Mouse (Mus musculus) embryonic stem cell, embryonic (primary cell): ENCODE results near the gene Tvp23b.

Experiments used
- CTCF ChIA-PET, 4 experiments: fragments of 300-600 bp in 2 of 4; fragments of 350-600 bp in 2 of 4; sonication (Branson Sonifier 250); formaldehyde crosslinking; loops; one replicate each; lab custom pipeline; 2022; ENCODE audit warnings: inconsistent platforms in 2 of 4; lab: Charles Lee
- POLR2A ChIA-PET, 4 experiments: fragments of 300-600 bp in 2 of 4; fragments of 350-600 bp in 2 of 4; sonication (Branson Sonifier 250); formaldehyde crosslinking; loops; one replicate each; lab custom pipeline; 2022; ENCODE audit warnings: antibody characterized with exemption in 4 of 4, inconsistent platforms in 1 of 4; lab: Charles Lee

The Tvp23b gene

DNA sequence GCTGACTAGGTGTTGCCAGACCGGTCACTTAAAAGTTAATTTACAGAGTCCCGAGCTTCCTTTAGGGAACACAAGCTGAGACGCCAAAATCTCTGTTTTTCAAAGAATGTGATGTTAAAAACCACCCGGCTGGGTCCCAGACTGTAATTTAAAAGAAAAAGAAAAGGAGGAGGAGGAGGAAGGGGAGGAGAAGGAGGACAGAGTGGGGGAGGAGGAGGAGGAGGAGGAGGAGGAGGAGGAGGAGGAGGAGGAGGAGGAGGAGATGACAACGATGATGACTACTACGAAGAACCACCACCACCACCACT is 41.4 kb downstream of the Tvp23b start:
- CTCF ChIA-PET, result interaction anchor here (0.5 to 3.5 kb wide), 41 partner anchors 9 to 1001 kb away, joined by 3 to 28 read pairs (median 4); partner anchors contain the start of genes Fbxw10 (in 1 of the 4), Hs3st3b1 (in 1 of the 4) and Tekt3 (in 1 of the 4)
- POLR2A ChIA-PET, result interaction anchor here (0.6 to 2.2 kb wide), 6 partner anchors 19 to 492 kb away, joined by 3 to 9 read pairs (median 4); partner anchors contain the start of gene Tvp23b (in 1 of the 4)

DNA sequence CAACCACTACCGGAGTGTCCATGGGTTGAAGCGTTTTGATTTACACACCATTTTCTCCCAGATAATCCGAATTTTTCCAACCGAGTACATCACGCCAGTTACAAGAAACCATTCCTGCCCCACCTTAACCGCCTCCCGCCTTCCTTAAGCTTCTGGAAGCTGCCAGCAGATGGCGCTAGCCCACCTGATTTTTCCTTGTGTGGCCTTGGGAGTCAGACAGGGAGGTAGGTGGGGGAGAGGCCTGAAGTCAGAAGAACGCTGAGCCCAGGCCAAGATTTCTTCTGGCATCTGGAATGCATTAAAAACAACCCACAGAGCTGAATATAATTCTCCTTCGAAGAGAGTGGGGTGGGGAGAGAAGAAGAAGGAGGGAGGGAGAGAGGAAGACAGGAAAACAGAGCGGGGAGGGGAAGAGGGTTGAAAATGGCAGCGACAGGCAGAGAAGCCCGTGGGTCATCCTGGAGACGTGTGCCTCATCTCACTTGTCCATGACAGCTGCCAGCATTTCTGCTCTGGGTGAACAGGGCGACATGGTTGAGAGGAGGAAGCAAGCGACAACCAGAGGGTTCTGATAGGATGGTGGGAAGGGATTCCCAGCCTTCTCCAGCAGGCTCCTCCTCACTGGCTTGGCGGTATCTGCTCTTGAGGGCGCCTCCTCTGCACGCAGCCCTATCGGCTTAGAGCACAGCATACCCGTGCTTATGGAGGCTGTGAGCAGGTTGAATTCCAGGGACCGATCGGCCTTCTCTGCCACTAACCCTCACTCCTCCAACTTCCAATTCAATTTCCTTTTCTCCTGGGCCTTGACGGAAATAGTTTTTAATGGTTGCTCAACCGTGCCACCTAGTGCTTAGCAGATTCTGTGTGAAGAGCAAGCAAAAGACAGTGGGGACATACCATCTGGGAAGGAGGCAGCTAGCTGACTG is 42.1 kb downstream of the Tvp23b start:
- POLR2A ChIA-PET, result interaction anchor here (0.6 to 2.2 kb wide), 11 partner anchors 19 to 491 kb away, joined by 3 to 9 read pairs (median 4); partner anchors contain the start of genes Fbxw10 (in 1 of the 4) and Tvp23b (in 1 of the 4)
- CTCF ChIA-PET, result interaction anchor here (0.6 to 3.5 kb wide), 51 partner anchors 9 to 292 kb away, joined by 3 to 28 read pairs (median 4); partner anchors contain the start of genes Fbxw10 (in 1 of the 4) and Tekt3 (in 1 of the 4)

DNA sequence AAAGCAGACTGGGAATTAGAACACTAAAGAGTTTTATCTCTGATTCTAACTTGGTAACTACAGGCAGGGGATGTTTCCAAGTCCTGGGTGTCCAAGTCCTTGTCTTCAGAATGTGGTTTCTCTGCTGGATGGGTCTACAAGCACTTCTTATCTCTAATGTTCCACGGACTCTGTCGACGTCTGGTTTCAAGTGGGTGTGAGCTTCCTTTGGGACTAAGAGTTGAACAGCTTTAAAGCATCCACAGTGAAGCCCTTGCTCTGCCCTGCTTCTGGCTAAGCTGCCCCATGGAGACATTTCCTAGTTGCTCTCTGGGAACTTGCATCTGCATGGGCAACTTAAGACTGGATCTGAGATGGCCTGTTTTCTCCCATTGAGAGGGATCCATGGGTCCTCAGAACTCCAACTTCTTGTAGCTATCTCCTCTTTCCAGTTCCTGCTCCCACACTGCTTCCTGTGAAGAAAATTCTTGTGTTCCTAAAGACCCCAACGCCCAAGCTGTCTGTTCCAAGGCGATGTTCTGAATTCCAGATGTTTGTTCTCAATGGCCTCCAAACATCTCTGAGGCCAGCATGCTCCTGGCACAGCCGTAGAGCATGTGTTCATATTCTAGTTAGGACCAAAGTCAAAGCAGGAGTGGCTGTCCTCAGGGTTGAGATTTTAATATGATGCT is 45.0 kb downstream of the Tvp23b start:
- ChIA-PET CTCF (interaction anchor here in 2 of 4 experiments (0.6 to 1.4 kb wide), 3 partner anchors 168 to 227 kb away, joined by 3 to 5 read pairs (median 4); no protein-coding TSS in a partner anchor), POLR2A (interaction anchor here in 1 of 4 experiments (1.1 kb wide), 1 partner anchor 105 kb away, joined by 3 read pairs; no protein-coding TSS in a partner anchor)

DNA sequence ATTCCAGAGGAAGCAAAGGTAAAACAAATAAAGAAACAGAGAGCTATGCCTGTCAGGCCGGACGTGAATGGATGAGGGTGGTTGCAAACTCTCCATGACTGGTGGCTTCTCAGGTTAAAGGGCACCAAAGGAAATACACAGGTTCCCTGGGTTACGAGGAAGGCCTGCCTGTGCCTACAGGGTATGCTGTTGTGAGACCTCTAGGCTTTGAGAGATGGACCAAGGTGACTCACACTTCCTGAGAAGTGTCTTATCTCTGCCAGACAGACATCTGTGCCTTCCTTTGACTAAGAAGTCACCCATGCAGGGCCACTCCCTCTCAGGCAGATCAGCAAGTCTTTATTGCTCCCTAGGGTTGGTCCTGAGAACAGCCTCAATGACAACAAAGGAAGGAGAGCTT is 50.5 kb downstream of the Tvp23b start:
- CTCF ChIA-PET, result interaction anchor here in 3 of 4 experiments (0.7 to 1.8 kb wide), 6 partner anchors 9 to 896 kb away, joined by 3 to 7 read pairs (median 5); no protein-coding TSS in a partner anchor

DNA sequence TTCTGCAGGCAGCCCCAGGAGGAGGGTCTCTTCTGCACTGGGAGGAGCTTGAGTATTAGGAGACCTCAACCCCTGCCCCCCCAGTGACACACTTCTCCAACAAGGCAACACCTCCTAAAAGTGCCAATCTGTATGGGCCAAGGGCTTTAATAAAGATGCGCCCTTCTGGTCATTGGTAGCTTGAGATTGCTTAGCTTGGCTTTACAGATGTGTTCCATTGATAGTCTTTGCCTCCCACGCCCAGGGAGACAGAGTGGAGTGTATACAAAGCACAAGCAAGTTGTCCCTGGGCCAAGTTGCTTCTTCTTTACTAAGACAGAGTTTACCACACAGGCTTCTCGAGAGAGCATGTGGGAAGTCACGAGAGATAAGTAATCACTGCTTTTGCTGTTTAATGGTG is 51.3 kb downstream of the Tvp23b start:
- POLR2A ChIA-PET, result interaction anchor here in 1 of 4 experiments (1.5 kb wide), 1 partner anchor 25 kb away, joined by 3 read pairs; no protein-coding TSS in a partner anchor
- CTCF ChIA-PET, result interaction anchor here in 3 of 4 experiments (0.7 to 1.8 kb wide), 6 partner anchors 9 to 897 kb away, joined by 3 to 7 read pairs (median 5); no protein-coding TSS in a partner anchor

More for the DNA sequence above, 50.5 kb downstream of the Tvp23b start:
- POLR2A ChIA-PET, result interaction anchor here in 2 of 4 experiments (0.6 to 1.5 kb wide), 3 partner anchors 9 to 49 kb away, joined by 3 read pairs; no protein-coding TSS in a partner anchor

DNA sequence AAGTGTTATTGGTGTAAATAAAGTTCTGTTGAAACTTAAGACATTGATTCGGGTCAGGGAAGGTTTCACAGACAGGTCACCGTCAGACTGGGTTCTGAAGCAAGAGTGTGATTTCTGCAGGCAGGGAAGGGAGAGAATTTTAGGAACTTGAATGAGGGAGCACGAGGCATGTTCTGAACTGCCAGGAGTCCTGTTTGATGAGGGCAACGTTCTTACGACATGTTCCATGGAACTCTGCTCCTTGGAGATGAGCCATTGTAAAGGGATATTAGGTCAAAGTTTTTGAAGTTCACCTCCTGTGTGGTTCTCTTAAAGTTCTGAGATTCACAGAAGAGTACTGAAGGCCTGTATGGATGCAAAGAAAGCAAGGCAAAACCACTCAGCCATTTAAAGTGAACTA is 51.9 kb downstream of the Tvp23b start:
- ChIA-PET POLR2A (no interaction called here), CTCF (no interaction called here)

DNA sequence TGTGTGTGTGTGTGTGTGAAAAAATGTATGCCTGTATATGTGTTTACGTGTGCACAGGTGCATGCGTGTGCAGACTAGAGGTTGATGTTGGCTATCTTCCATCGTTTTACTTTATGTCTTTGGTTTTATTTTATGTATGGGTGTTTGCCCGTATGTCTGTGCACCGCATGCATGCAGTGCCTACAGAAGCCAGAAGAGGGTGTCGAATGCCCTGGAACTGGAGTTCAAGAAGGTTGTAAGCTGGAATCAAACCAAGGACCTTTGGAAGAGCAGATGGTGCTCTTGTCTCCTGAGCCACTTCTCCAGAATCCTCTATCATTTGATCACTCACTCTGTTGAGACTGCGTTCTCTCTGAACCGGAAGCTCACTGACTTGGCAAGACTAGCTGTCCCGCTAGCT is 53.8 kb downstream of the Tvp23b start:
- ChIA-PET POLR2A (interaction anchor here in 3 of 4 experiments (0.7 to 1.2 kb wide), 3 partner anchors 109 to 204 kb away, joined by 3 read pairs; no protein-coding TSS in a partner anchor), CTCF (interaction anchor here (0.6 to 3.1 kb wide), 17 partner anchors 11 to 242 kb away, joined by 3 to 25 read pairs (median 4); no protein-coding TSS in a partner anchor)

DNA sequence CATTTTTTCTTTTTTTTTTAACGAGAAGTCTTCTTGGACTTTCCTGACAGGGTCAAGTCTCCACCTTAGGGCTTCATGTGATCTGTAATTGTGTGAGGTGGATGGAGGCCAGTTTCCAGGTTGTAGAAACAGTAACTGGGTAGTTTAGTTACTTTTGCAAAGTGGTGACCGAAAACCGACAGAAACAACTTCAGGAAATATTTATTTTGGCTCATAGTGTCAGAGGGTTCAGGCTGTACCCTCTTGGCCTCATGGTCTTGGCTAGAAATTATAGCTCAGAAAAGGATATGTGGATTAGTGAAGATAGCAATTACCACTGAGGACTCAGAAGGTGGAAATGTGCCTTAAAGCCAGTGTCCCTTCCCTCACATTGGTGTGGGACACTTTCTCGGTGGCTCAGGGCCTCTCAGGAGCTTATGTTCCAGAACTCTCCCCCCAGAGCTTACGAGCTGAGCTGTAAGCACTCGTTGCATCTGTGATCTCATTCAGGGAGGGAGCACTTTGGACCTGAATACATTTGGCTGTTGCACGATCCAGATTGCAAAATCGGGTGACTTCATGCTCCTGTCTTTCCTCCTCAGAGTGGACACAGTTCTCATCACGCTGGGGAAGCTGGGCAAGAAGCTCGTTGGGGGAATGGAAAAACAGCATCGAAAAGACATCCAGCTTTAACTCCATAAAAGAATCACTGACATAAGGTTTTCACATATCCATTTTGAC is 55.7 kb downstream of the Tvp23b start:
- POLR2A ChIA-PET, result no interaction called here
- CTCF ChIA-PET, result interaction anchor here (0.5 to 3.1 kb wide), 4 partner anchors 101 to 202 kb away, joined by 3 to 25 read pairs (median 8); no protein-coding TSS in a partner anchor

DNA sequence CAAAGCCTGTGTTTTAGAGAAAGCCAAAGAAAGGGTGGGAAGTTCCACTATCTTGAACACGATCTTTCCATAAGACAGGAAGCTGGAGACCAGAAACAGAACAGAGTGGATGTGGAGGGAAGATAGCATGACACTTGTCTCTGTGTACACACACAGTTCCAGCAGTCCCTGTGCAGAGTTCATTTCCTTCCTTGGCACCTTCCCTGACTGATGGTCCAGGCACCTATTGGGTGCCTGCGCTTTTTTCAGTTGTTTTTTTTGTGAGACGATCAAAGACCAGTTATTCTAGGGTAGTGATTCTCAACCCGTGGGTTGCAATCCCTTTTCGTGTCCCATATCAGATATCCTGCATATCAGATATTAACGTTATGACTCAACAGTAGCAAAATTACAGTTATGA is 58.7 kb downstream of the Tvp23b start:
- CTCF ChIA-PET, result no interaction called here
- POLR2A ChIA-PET, result interaction anchor here in 2 of 4 experiments (0.7 kb wide), 2 partner anchors 36 to 62 kb away, joined by 3 read pairs; no protein-coding TSS in a partner anchor

DNA sequence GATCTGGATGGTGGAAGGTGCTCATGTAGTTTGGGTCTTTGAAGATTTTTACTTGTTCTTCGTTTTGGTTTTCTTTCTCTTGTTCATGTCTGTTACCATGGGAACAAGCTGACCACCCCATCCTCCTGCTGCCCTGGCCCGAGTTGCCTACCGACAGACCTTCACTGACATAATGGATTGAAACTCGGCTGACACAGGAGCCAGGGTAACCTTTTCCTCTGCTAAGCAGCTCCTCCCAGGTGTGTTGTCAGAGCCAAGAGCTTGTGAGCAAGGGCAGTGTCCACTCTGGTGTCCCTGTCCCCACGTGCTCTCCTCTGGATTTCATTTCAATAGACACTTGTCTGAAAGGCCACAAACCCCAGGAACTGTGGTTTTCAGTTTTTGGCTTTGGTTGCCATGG is 59.7 kb downstream of the Tvp23b start:
- ChIA-PET POLR2A (interaction anchor here in 2 of 4 experiments (0.5 to 1.3 kb wide), 3 partner anchors 9 to 187 kb away, joined by 3 to 8 read pairs (median 3); no protein-coding TSS in a partner anchor), CTCF (interaction anchor here in 3 of 4 experiments (0.6 to 0.9 kb wide), 3 partner anchors 16 to 18 kb away, joined by 3 read pairs; no protein-coding TSS in a partner anchor)

DNA sequence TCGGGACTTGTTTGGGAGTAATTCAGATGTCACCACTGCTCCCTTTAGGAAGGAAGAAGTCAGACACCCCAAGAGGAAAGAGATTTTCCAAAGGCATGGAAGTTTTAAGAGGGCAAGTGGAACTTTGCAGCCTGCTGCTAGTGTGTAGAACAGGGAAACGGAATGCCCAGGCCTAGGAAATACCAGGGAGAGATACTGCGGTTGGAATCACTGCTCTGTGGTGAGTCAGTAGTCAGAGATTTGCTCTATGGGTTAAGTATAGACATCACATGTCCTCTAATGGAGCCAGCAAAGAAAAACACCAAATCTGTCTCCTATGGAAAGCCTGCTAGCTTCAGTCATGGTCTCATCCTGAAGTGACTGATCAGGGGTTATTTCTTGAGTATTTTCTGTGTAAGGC is 60.9 kb downstream of the Tvp23b start:
- CTCF ChIA-PET, result interaction anchor here in 1 of 4 experiments (0.6 kb wide), 1 partner anchor 26 kb away, joined by 3 read pairs; no protein-coding TSS in a partner anchor

DNA sequence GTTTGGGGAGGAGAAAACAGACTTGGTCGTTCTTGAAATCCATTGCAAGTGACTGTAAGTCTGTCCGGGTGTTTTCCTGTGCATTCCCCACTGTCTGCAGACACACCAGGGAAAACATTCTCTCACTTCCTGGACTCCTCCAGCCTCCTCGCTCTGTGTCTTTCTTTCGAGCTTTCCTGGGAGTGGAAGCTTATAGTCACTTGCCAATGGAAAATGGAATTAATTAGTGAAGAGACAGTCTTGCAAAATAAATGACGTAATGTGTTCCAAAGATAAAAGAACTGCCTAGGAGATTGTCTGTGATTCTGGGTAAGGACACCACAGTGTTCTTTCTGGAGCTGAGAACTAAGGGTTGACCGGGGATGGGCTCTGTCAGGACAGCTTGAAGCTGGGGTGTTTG is 64.3 kb downstream of the Tvp23b start:
- POLR2A ChIA-PET, result no interaction called here
- CTCF ChIA-PET, result interaction anchor here in 1 of 4 experiments (0.5 kb wide), 1 partner anchor 29 kb away, joined by 5 read pairs; no protein-coding TSS in a partner anchor

More for the DNA sequence above, 60.9 kb downstream of the Tvp23b start:
- POLR2A ChIA-PET, result no interaction called here

DNA sequence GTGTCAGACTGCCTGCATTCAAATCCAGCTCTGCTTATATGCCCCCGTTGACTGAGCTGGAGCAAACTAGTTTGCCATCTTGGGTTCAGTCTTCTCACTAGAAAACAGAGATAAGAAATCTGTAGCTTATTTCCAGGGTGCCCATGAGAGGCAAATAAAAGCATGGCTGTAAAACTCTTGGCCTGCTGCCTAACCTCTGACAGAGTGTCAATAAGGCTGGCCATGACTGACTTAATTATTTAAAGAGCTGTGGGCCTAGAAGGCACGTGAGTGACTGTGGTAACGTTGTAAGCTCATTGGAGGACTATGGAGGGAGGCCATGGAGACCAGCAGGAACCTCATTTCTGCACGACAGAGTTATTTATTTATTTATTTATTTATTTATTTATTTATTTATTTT is 66.3 kb downstream of the Tvp23b start:
- CTCF ChIA-PET, result interaction anchor here in 2 of 4 experiments (0.6 to 1.8 kb wide), 3 partner anchors 17 to 1704 kb away, joined by 3 to 4 read pairs (median 4); no protein-coding TSS in a partner anchor
- POLR2A ChIA-PET, result interaction anchor here in 2 of 4 experiments (0.6 to 0.7 kb wide), 2 partner anchors 9 to 66 kb away, joined by 3 to 4 read pairs; partner anchors contain the start of gene Tvp23b (in 1 of the 2)

DNA sequence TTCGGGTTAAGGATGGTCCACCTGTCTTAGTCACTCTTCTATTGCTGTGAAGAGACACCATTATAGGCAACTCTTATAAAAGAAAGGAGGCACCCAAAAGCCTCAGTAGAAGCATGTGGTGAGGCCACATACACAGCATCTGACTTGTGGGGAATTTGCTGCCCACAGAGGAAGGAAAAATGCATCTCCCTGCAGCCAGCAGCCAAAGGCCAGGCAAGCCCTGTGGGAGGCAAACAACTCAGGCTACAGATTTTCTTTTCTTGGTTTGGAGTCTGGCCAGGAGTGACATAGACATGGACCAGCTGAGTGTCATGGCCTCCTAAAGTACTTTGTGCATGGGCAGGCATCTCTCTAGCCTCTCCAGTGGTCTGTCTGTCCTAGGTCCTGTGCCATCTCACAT is 70.3 kb downstream of the Tvp23b start:
- ChIA-PET CTCF (interaction anchor here in 1 of 4 experiments (1.3 kb wide), 1 partner anchor 193 kb away, joined by 3 read pairs; no protein-coding TSS in a partner anchor), POLR2A (interaction anchor here in 1 of 4 experiments (1.0 kb wide), 1 partner anchor 174 kb away, joined by 3 read pairs; no protein-coding TSS in a partner anchor)

DNA sequence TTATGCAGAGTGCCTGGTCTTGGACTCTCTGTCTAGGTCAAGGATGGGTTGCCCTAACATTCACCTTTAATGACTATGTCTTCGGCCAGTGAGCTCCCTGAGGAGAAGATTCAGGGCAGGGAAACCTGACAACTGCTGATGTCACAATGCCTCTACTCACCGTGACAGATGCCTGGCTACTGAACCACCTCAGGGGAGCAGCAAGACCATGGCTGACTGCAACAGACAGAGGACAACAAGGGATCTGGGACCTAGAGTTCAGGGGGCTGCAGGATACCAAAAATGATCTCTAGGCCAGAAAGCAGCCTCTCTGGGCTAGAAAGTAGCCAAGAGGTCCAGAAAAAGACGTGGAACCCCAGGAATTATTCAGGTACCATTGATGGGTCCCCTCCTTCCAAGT is 71.8 kb downstream of the Tvp23b start, which contains the start of gene Cdrt4:
TSS of gene Cdrt4 (plus strand) at position 182 of the 400 bp plus-strand sequence.
- CTCF ChIA-PET, result interaction anchor here in 1 of 4 experiments (1.3 kb wide), 1 partner anchor 195 kb away, joined by 3 read pairs; no protein-coding TSS in a partner anchor
- POLR2A ChIA-PET, result interaction anchor here in 1 of 4 experiments (0.7 kb wide), 1 partner anchor 16 kb away, joined by 3 read pairs; no protein-coding TSS in a partner anchor

DNA sequence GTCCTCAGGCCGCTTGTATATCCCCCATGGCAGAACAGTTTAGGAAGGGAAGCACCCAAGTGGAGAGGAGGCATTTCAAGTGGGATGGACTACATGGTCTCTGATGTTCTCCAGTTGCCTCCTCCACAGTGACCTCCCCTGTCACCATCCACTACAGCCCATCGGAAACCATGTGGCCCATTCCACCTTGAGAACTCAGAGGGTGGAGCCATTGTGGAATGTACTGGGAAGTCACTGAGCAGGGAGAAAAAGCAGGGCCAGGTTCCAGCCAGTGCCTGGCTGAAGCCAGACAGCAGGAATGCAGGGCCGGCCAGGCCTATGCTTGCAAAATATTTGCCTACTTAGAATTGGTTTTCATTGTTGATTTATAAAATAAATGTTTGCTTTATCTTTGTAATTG is 75.5 kb downstream of the Tvp23b start:
- ChIA-PET CTCF (interaction anchor here in 1 of 4 experiments (1.2 kb wide), 1 partner anchor 181 kb away, joined by 3 read pairs; no protein-coding TSS in a partner anchor), POLR2A (interaction anchor here in 1 of 4 experiments (0.5 to 1.4 kb wide), 2 partner anchors 74 to 341 kb away, joined by 3 read pairs; no protein-coding TSS in a partner anchor)
